Mouse (Mus musculus) small intestine, adult 2 months (tissue): Measurements from ENCODE around the gene B3gntl1.

Experiments used
- CTCF ChIP-seq: fragments of 200-500 bp; IDR thresholded peaks from 2 replicates; pipeline ENCODE4 v1.5.1; 2012; ENCODE audit warnings: low read depth, mild to moderate bottlenecking, control low read depth, inconsistent platforms, low read length, moderate library complexity, mixed read lengths; ENCODE audit not compliant: insufficient replicate concordance, insufficient read length; ENCODE audit errors: extremely low read depth
- POLR2A ChIP-seq: fragments of 200-500 bp; IDR thresholded peaks from 2 replicates; pipeline ENCODE4 v1.6.1; 2012; ENCODE audit warnings: low read depth, mild to moderate bottlenecking, control low read depth, inconsistent platforms, low read length, moderate library complexity

GRCm38 (mm10) chr11:121641501-121642145, 31.3 kb downstream of the B3gntl1 start:
- no peak for TF ChIP-seq CTCF
- no peak for TF ChIP-seq POLR2A
